Mouse (Mus musculus): ENCODE measurements around the gene Pikfyve.

The Pikfyve gene

GRCm38 (mm10) chr1:65314054-65315021, 127.9 kb downstream of the Pikfyve start:
- DNase-seq (ENCODE audit: low read depth), result no peak

GRCm38 (mm10) chr1:65315022-65315407, 128.5 kb downstream of the Pikfyve start:
- no peak for DNase-seq (ENCODE audit: low read depth)
